Mouse (Mus musculus) T-helper 2 cell (primary cell): ENCODE data around the gene Slc6a18.
"Not testable (repeated sequence)": the region's sequence is repeated elsewhere in the genome, so short reads cannot be mapped to it uniquely, and the experiment has no call there.

Experiments used
- in situ Hi-C: fragments of 300-600 bp; cut with MboI, MseI; formaldehyde crosslinking; loops from one replicate; pipeline ENCODE4 v1.15.1; 2025; ENCODE audit warnings: high pct_unique_total_duplicates

The Slc6a18 gene

GRCm38 (mm10) chr13:73677853-73678252 is at the start of gene Slc6a18:
Slc6a18 (minus strand) TSS chr13:73678023.
- in situ Hi-C loops = no loop called here

- in situ Hi-C loops = loop anchor here (5.0 kb wide), 2 partner anchors 47 to 182 kb away; no protein-coding TSS in a partner anchor
These were observed 47.5 kb upstream of the Slc6a18 start for GRCm38 (mm10) chr13:73725315-73725714.

GRCm38 (mm10) chr13:73723081-73723668 is 45.4 kb upstream of the Slc6a18 start:
- in situ Hi-C loops = loop anchor here (5.0 kb wide), 1 partner anchor 99 kb away; no protein-coding TSS in a partner anchor

GRCm38 (mm10) chr13:73720241-73720640 is 42.4 kb upstream of the Slc6a18 start:
- in situ Hi-C loops = loop anchor here (5.0 kb wide), 1 partner anchor 102 kb away; no protein-coding TSS in a partner anchor

GRCm38 (mm10) chr13:73718225-73718624 is 40.4 kb upstream of the Slc6a18 start:
- in situ Hi-C loops = no loop called here

- in situ Hi-C loops = no loop called here
These were observed 36.2 kb upstream of the Slc6a18 start for GRCm38 (mm10) chr13:73714020-73714419.

- in situ Hi-C loops = no loop called here
These were observed 35.4 kb upstream of the Slc6a18 start for GRCm38 (mm10) chr13:73713204-73713603.

GRCm38 (mm10) chr13:73712228-73712627 is 34.4 kb upstream of the Slc6a18 start:
- in situ Hi-C loops = no loop called here

- in situ Hi-C loops = no loop called here
These were observed 34.0 kb upstream of the Slc6a18 start for GRCm38 (mm10) chr13:73711803-73712202.

GRCm38 (mm10) chr13:73711221-73711620 is 33.4 kb upstream of the Slc6a18 start:
- in situ Hi-C loops = no loop called here

GRCm38 (mm10) chr13:73709491-73709890 is 31.7 kb upstream of the Slc6a18 start:
- in situ Hi-C loops = no loop called here

- in situ Hi-C loops = no loop called here
These were observed 27.0 kb upstream of the Slc6a18 start, which contains the start of gene Slc6a19 for GRCm38 (mm10) chr13:73704694-73705325. Slc6a19 (minus strand) TSS chr13:73704865.

GRCm38 (mm10) chr13:73703486-73703885 is 25.7 kb upstream of the Slc6a18 start:
- in situ Hi-C loops = not testable (repeated sequence)

- in situ Hi-C loops = no loop called here
These were observed 25.0 kb upstream of the Slc6a18 start for GRCm38 (mm10) chr13:73702776-73703175.

- in situ Hi-C loops = no loop called here
These were observed 23.5 kb upstream of the Slc6a18 start for GRCm38 (mm10) chr13:73701161-73701883.

- in situ Hi-C loops = no loop called here
These were observed 22.7 kb upstream of the Slc6a18 start for GRCm38 (mm10) chr13:73700554-73700953.

- in situ Hi-C loops = loop anchor here (5.0 kb wide), 1 partner anchor 52 kb away; no protein-coding TSS in a partner anchor
These were observed 21.9 kb upstream of the Slc6a18 start for GRCm38 (mm10) chr13:73699714-73700113.

- in situ Hi-C loops = loop anchor here (5.0 kb wide), 1 partner anchor 49 kb away; no protein-coding TSS in a partner anchor
These were observed 18.7 kb upstream of the Slc6a18 start for GRCm38 (mm10) chr13:73696529-73696928.

GRCm38 (mm10) chr13:73694972-73695371 is 17.1 kb upstream of the Slc6a18 start:
- in situ Hi-C loops = loop anchor here (5.0 kb wide), 1 partner anchor 48 kb away; no protein-coding TSS in a partner anchor

- in situ Hi-C loops = no loop called here
These were observed 15.5 kb upstream of the Slc6a18 start for GRCm38 (mm10) chr13:73693333-73693732.

GRCm38 (mm10) chr13:73692249-73692868 is 14.5 kb upstream of the Slc6a18 start:
- in situ Hi-C loops = no loop called here

- in situ Hi-C loops = no loop called here
These were observed 11.1 kb upstream of the Slc6a18 start for GRCm38 (mm10) chr13:73688934-73689333.
